ENCODE assay signal across 20 mouse cellular contexts in the genomic region with DNA sequence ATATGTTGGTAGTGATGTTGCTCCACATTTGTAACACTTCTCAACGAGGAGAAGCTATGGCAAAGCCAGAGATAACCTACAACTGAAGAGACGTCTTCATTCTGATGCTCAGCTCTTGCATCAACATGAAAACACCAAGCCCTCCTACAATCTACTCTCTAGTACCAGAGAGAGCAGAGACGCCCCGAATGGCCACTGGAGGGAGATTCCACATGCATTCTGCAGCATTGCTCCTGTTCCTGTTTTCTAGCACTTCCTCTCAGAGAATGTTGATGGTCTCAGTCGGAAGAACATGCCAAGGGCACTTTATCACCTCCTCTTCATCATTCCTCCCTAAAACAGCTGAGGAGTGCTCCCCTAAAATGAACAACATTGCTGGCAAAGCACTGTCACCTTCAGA.
DNase-seq lines count a peak whose midpoint lies in the region; ATAC-seq and TF ChIP-seq lines count a peak whose summit lies in the region.
"Had no signal": no experiment of that assay in that cellular context is flagged by ENCODE, and none has a peak within 500 bp of the region (broad histone marks: within the 10 kb centered on the region; RNA-seq: fewer than 3 reads in every experiment).

No protein-coding gene starts in this region.

- H3K4me3 ChIP-seq in forebrain, postnatal 0 days (ENCODE audit: low read depth, low read length), result no peak overlapping the region
- H3K4me3 ChIP-seq in forebrain, embryonic 10.5 days, result no peak overlapping the region
- H3K4me3 ChIP-seq in layer of hippocampus, adult 2 months, result no peak overlapping the region
- H3K4me3 ChIP-seq: embryonic facial prominence, embryonic 12.5 days; hindbrain, embryonic 13.5 days; limb, embryonic 12.5 days; myocyte; neural tube, embryonic 15.5 days had no signal

- no peaks in the 10 kb centered on the region for H3K36me3 ChIP-seq in forebrain, postnatal 0 days (ENCODE audit: insufficient read depth)
- H3K36me3 ChIP-seq in forebrain, embryonic 10.5 days (replicated peaks), result no peaks in the 10 kb centered on the region
- H3K36me3 ChIP-seq: embryonic facial prominence, embryonic 12.5 days; hindbrain, embryonic 13.5 days; limb, embryonic 12.5 days; neural tube, embryonic 15.5 days had no signal

- H3K4me1 ChIP-seq in forebrain, postnatal 0 days (ENCODE audit: insufficient read depth), result no peaks in the 10 kb centered on the region
- no peaks in the 10 kb centered on the region for H3K4me1 ChIP-seq in forebrain, embryonic 10.5 days
- H3K4me1 ChIP-seq: embryonic facial prominence, embryonic 12.5 days; hindbrain, embryonic 13.5 days; limb, embryonic 12.5 days; neural tube, embryonic 15.5 days had no signal

- no peak overlapping the region for H3K27ac ChIP-seq in forebrain, postnatal 0 days (ENCODE audit: low read depth, low read length)
- H3K27ac ChIP-seq in forebrain, embryonic 10.5 days, result no peak overlapping the region
- H3K27ac ChIP-seq in layer of hippocampus, adult 2 months, result no peak overlapping the region
- H3K27ac ChIP-seq: embryonic facial prominence, embryonic 12.5 days; hindbrain, embryonic 13.5 days; limb, embryonic 12.5 days; liver, embryonic 14.5 days; neural tube, embryonic 15.5 days had no signal

- DNase-seq in forebrain, postnatal 0 days, result peak; percentile 25
- no peak for DNase-seq in forebrain, embryonic 10.5 days (ENCODE audit: extremely low spot score, low spot score)
- DNase-seq in layer of hippocampus, adult 2 months (ENCODE audit: low spot score in 2 of 2), result no peak
- no peak for DNase-seq in layer of hippocampus, postnatal 14 days (ENCODE audit: low spot score in 2 of 2)
- DNase-seq in retina, embryonic 14.5 days (ENCODE audit: low spot score), result peak; percentile 11
- no peak for DNase-seq in retina, postnatal 1 day
- peak; percentile 24 for DNase-seq in brain, adult 2 months (ENCODE audit: low read depth, low spot score)
- DNase-seq in urinary bladder, postnatal 25 days (ENCODE audit: low spot score), result no peak
- DNase-seq: adrenal gland, postnatal 36 days; B cell, adult 2 months; gastrocnemius, postnatal 14 days; kidney, adult 11 months; thymus, postnatal 14 days had no signal

- no peak overlapping the region for H3K4me2 ChIP-seq in forebrain, postnatal 0 days (ENCODE audit: low read depth)
- H3K4me2 ChIP-seq: embryonic facial prominence, embryonic 12.5 days; hindbrain, embryonic 13.5 days; limb, embryonic 12.5 days; midbrain, embryonic 11.5 days; neural tube, embryonic 15.5 days had no signal

- ATAC-seq in forebrain, postnatal 0 days, result no peak

- peak; percentile 54 for TF ChIP-seq CTCF in forebrain, postnatal 0 days (IDR thresholded peaks at IDR 0.05; ENCODE audit: low read depth)
- peak; percentile 62 for TF ChIP-seq CTCF in layer of hippocampus, adult 2 months (conservative IDR thresholded peaks at IDR 0.05)

- H3K9ac ChIP-seq in forebrain, postnatal 0 days, result no peak overlapping the region
- H3K9ac ChIP-seq: embryonic facial prominence, embryonic 12.5 days; hindbrain, embryonic 13.5 days; limb, embryonic 12.5 days; liver, embryonic 14.5 days; neural tube, embryonic 15.5 days had no signal

- H3K27me3 ChIP-seq in forebrain, postnatal 0 days (ENCODE audit: insufficient read depth, low read length), result no peaks in the 10 kb centered on the region
- no peaks in the 10 kb centered on the region for H3K27me3 ChIP-seq in forebrain, embryonic 10.5 days (ENCODE audit: poor library complexity, severe bottlenecking)
- H3K27me3 ChIP-seq: embryonic facial prominence, embryonic 12.5 days; hindbrain, embryonic 13.5 days; limb, embryonic 12.5 days; neural tube, embryonic 15.5 days had no signal

- H3K9me3 ChIP-seq in forebrain, postnatal 0 days (ENCODE audit: low read length), result no peaks in the 10 kb centered on the region
- H3K9me3 ChIP-seq in forebrain, embryonic 10.5 days, result no peaks in the 10 kb centered on the region
- H3K9me3 ChIP-seq: embryonic facial prominence, embryonic 12.5 days; hindbrain, embryonic 13.5 days; limb, embryonic 12.5 days; neural tube, embryonic 15.5 days had no signal

- 67% methylated on average over 5 of the region's 5 CpGs for WGBS in forebrain, postnatal 0 days
- WGBS in forebrain, embryonic 10.5 days, result 67% methylated on average over 5 of the region's 5 CpGs

Comparison
In these comparisons a context has a peak if more than half of its experiments do, and no peak if none do; other contexts are left out.
1. DNase-seq: peak in forebrain, postnatal 0 days (single experiment), retina, embryonic 14.5 days (single experiment) and brain, adult 2 months (single experiment); none in forebrain, embryonic 10.5 days (single experiment), layer of hippocampus, adult 2 months (0 of 2), layer of hippocampus, postnatal 14 days (0 of 2), retina, postnatal 1 day (single experiment) and urinary bladder, postnatal 25 days (single experiment).